Mouse (Mus musculus) gastrocnemius, adult 8-10 months (tissue): ENCODE measurements around the gene Otop2. TPM values are rescaled to one million over a fixed set of nuclear protein-coding genes. Genes with fewer than 3 reads are reported as not detected.

Experiments used
- DNase-seq, 2 experiments: peaks; one replicate each; pipeline ENCODE4 v3.0.0; 2022; ENCODE audit warnings: low spot score in 2 of 2
- total RNA-seq, 4 experiments: library from RNA; stranded (reverse); gene quantifications; 2 replicates each; pipeline ENCODE4 v1.2.4; 2022

Otop2 gene
- total RNA-seq, 4 experiments from 2014 or later: not detected

DNA sequence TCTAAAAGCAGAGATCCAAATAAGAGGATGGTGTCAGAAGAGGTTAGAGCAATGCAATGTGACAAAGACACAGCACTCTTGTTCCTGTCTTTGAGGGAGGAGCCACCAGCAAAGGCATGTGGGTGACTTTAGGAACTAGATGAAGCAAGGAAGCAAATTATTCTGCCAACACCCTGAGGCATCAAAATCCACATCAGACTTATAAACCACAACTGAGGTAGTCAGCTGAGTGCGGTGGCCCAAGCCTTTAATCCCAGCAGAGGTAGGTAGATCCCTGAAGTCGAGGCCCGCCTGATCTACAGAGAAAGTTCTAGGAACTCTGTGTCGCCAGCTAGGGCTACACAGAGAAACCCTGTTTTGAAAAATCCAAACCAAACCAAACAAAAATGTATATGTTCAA lies 70.3 kb downstream of the Otop2 start:
- no peak for DNase-seq

DNA sequence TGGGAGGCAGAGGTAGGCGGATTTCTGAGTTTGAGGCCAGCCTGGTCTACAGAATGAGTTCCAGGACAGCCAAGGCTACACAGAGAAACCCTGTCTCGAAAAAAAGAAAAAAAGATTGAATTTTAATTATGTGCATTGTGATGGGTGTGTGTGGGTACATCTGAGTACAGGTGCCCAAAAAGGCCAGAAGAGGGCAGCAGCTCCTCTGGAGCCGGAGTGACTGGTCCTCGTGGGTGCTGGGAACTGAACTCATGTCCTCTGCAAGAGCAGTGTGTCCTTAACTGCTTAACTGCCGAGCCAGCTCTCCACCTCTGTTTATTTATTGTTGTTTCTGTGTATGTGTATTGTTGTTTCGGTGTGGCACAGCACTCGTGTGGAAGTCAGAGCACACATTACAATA lies 70.9 kb downstream of the Otop2 start:
- no peak for DNase-seq

DNA sequence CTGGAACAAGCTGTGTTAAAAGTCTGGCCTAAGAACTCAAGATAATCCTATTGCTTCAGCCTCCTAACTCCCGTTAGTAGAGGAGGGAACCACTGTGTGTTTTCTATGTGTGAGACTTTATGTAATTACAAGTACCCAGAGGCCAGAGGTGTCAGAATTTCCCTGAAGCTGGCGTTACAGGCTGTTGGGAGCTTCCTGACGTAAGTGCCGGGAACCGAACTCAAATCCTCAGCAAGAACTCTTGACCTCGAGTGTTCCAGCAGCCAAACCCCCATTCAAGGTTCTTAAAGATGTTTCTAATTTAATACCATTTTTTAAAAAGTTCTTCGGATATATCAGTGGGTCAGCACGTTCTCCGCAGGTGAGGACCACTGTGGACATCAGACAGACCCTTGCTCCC lies 74.3 kb downstream of the Otop2 start:
- no peak for DNase-seq

Other genes with a start within 250 kb of the Otop2 start
- gene Cd300e, start 245.0 kb upstream of the Otop2 start, total RNA-seq: under 1 TPM in 1 of 4 experiments, not detected in 3; 0.13 TPM
- gene Rab37, start 215.7 kb upstream of the Otop2 start, total RNA-seq: under 1 TPM in 2 of 4 experiments, not detected in 2; 0.13 to 0.15 TPM
- under 1 TPM in 1 of 4 experiments, not detected in 3; 0.07 TPM for gene Cd300lf, start 173.2 kb upstream of the Otop2 start, total RNA-seq
- 1 to 10 TPM; 1.3 to 2.0 (median 1.5) TPM for gene Slc9a3r1, start 143.8 kb upstream of the Otop2 start, total RNA-seq
- 1 to 10 TPM; 4.3 to 7.2 (median 6.3) TPM for gene Tmem104, start 119.7 kb upstream of the Otop2 start, total RNA-seq
- 10 to 100 TPM; 13.3 to 16.6 (median 15.8) TPM for gene Nat9, start 119.3 kb upstream of the Otop2 start, total RNA-seq
- under 1 TPM; 0.05 to 0.16 (median 0.14) TPM for gene Grin2c, start 39.9 kb upstream of the Otop2 start, total RNA-seq
- gene Fdxr, start 30.1 kb upstream of the Otop2 start, total RNA-seq: 1 to 10 TPM; 2.4 to 4.1 (median 2.7) TPM
- 1 to 10 TPM; 2.7 to 5.7 (median 4.6) TPM for gene Fads6, start 9.5 kb upstream of the Otop2 start, total RNA-seq
- under 1 TPM; 0.15 to 0.34 (median 0.24) TPM for gene Ush1g, start 14.9 kb downstream of the Otop2 start, total RNA-seq
- not detected for gene Otop3, start 27.6 kb downstream of the Otop2 start, total RNA-seq
- gene Hid1, start 60.6 kb downstream of the Otop2 start, total RNA-seq: 1 to 10 TPM in 2 of 4 experiments, under 1 TPM in 2; 0.68 to 2.7 (median 1.2) TPM
- gene Cdr2l, start 74.8 kb downstream of the Otop2 start, total RNA-seq: 1 to 10 TPM in 3 of 4 experiments, under 1 TPM in 1; 0.77 to 1.6 (median 1.1) TPM
- gene Mrpl58, start 96.6 kb downstream of the Otop2 start, total RNA-seq: 10 to 100 TPM; 79.1 to 92.9 (median 87.4) TPM
- gene Atp5h, start 112.8 kb downstream of the Otop2 start, total RNA-seq: 100 to 1,000 TPM; 638 to 797 (median 746) TPM
- 10 to 100 TPM; 15.0 to 18.5 (median 16.4) TPM for gene Kctd2, start 113.0 kb downstream of the Otop2 start, total RNA-seq
- gene Trim80, start 133.4 kb downstream of the Otop2 start, total RNA-seq: not detected
- gene Slc16a5, start 155.3 kb downstream of the Otop2 start, total RNA-seq: not detected
- 1 to 10 TPM; 1.0 to 1.8 (median 1.5) TPM for gene Armc7, start 168.5 kb downstream of the Otop2 start, total RNA-seq
- gene Nt5c, start 184.7 kb downstream of the Otop2 start, total RNA-seq: 1 to 10 TPM; 5.4 to 7.4 (median 6.6) TPM
- gene Jpt1, start 207.2 kb downstream of the Otop2 start, total RNA-seq: 10 to 100 TPM; 64.3 to 70.0 (median 66.3) TPM
- 100 to 1,000 TPM; 138 to 163 (median 141) TPM for gene Sumo2, start 229.1 kb downstream of the Otop2 start, total RNA-seq